Mouse (Mus musculus): ENCODE results near the gene Hmcn2.

Gene Hmcn2

DNA sequence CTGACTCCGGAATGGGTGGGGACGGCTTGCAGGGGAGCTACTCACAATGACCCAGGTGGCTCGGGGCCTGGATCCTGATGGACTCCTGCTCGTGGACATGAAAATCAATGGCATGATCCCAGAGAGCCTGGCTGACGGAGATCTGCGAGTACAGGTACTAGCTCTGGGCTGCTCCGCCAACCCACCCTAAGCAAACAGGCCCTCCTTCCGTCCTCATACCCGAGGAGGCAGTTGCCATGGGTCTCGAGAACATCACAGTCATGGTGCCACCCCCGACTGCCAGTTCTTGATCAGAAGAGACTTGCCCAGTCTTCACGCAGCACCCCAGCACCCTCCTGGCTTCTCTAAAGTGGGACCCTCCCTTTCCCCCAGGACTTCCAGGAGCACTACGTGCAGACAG, 138.8 kb downstream of the Hmcn2 start:
- no peak for TF ChIP-seq GATA4 (IDR thresholded peaks at IDR 0.05; ENCODE audit: insufficient replicate concordance, low read length)

- TF ChIP-seq GATA4 (IDR thresholded peaks at IDR 0.05; ENCODE audit: insufficient replicate concordance, low read length): no peak
Observed at GRCm38 (mm10) chr2:31453559-31454177, 139.5 kb downstream of the Hmcn2 start.

DNA sequence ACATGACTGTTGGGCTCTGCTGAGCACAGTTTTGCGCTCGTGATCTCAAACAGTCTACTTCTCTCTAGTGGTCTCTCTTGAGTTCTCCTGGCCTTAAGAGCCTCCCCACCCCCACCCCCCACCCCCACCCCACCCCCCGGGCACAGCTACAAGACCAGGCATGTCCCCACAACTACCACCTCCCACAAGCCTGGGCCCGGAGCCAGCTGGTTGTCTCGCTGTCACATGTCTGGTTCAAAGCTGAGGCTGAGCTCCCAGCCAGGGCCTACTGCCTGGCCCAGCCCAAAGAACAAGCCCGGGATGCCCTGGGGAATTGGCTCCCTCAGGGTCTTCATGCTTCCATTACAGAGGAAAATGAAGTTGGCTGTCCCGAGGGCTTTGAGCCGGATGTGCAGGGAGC, 140.1 kb downstream of the Hmcn2 start:
- TF ChIP-seq GATA4 (IDR thresholded peaks at IDR 0.05; ENCODE audit: insufficient replicate concordance, low read length): no peak

DNA sequence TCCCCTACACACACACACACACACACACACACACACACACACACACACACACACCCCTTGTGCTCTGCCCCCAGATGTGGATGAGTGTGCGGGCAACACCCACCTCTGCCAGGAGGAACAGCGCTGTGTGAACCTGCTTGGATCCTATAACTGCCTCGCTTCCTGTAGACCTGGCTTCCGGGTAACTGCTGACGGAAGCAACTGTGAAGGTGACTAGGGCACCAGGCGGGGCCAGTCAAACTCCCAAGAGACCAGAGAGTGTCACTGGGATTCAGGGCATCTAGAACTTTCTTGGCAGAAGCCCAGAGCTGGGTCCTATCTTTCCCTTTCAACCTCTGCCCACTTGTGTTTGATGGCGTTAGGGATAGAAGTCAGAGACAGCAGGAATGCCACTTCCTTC, 141.2 kb downstream of the Hmcn2 start:
- TF ChIP-seq GATA4 (IDR thresholded peaks at IDR 0.05; ENCODE audit: insufficient replicate concordance, low read length): no peak

- TF ChIP-seq GATA4 (IDR thresholded peaks at IDR 0.05; ENCODE audit: insufficient replicate concordance, low read length): no peak
Observed at GRCm38 (mm10) chr2:31458460-31458859, 144.2 kb downstream of the Hmcn2 start.

- no peak for TF ChIP-seq GATA4 (IDR thresholded peaks at IDR 0.05; ENCODE audit: insufficient replicate concordance, low read length)
Observed at GRCm38 (mm10) chr2:31458989-31459936, 145.0 kb downstream of the Hmcn2 start.

DNA sequence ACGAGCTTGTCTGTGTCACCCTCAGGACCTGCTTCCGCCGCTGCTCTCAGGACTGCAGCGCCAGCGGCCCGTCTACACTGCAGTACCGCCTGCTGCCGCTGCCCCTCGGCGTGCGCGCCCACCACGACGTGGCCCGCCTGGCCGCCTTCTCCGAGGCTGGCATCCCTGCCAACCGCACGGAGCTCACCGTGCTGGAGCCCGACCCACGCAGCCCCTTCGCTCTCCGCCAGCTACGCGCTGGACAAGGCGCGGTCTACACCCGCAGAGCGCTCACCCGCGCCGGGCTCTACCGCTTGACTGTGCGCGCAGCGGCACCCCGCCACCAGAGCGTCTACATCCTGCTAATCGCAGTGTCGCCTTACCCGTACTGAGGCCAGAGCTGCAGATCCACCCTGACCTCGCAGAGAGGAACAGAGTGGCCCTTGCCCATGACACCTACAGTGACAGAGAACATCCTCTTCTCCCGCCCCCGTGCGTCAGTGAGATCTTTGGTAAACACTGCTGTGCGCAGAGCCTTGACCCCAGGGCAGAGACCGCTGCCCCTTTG, 145.9 kb downstream of the Hmcn2 start:
- TF ChIP-seq GATA4 (IDR thresholded peaks at IDR 0.05; ENCODE audit: insufficient replicate concordance, low read length): peak; percentile 62; the same call in 1 of the 2 replicates

GRCm38 (mm10) chr2:31460920-31461319, 146.7 kb downstream of the Hmcn2 start:
- TF ChIP-seq GATA4 (IDR thresholded peaks at IDR 0.05; ENCODE audit: insufficient replicate concordance, low read length): peak; percentile 84; the same call in 1 of the 2 replicates

GRCm38 (mm10) chr2:31462051-31462450, 147.8 kb downstream of the Hmcn2 start:
- no peak for TF ChIP-seq GATA4 (IDR thresholded peaks at IDR 0.05; ENCODE audit: insufficient replicate concordance, low read length)

- peak; percentile 81 for TF ChIP-seq GATA4 (IDR thresholded peaks at IDR 0.05; ENCODE audit: insufficient replicate concordance, low read length)
Observed at GRCm38 (mm10) chr2:31463253-31463652, 149.0 kb downstream of the Hmcn2 start.

DNA sequence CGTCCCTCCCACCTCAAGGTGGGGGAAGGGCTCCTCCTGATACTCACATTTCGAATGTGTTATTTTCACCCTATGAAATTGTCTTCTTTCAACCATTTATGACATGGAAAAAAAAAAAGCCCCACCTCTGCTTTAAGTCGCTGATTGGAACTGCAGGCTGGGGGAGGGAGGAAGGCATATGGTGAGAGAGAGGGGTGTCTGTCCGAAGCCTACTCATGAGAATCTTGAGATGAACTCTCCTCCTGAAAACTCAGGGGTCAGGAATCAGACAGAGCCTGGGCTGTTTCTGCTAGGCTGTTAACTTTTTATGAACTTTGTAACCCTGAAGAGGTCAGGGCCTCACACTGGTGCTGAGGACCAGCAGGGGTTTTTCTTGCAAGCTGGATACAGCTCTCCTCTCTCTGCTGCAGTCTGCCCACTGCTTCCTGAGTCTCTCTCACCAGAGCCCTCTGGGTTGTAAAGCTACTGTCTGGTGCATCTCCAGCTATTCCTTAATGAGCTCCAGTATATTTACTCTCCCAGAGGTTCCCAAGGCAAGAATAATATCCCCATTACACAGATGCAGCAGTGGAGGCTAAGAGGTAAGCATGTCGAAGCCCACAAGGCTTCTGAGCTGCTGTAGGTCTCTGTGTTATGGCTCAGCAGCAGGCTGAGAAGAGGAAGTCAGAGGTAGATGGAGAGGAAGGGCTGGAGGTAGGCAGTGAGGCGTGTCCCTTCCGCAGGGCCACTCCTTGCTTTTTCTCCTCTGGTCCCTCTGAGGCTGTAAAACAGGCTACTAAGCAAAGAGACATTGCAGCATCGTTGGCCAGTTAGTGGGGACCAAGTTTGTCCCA, 149.7 kb downstream of the Hmcn2 start:
- no peak for TF ChIP-seq GATA4 (IDR thresholded peaks at IDR 0.05; ENCODE audit: insufficient replicate concordance, low read length)

DNA sequence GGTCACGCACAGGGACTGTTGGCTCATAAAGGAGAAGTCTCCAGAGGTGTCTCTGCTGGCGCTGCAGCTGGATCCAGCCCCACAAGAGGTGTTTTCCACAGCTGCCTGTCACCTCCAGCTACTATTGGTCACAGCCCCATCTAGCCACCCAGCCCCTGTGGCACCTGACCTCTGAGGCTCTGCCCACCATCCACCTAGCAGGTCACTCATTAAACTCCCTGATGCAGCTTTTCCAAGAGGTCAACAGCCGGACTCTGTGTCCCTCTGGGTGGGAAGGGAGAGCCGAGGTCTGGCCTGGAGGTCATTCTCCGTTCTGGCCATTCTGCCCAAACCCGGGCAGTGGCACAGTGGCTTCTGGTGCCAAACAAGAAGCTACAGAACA, 150.3 kb downstream of the Hmcn2 start:
- TF ChIP-seq GATA4 (IDR thresholded peaks at IDR 0.05; ENCODE audit: insufficient replicate concordance, low read length): no peak

DNA sequence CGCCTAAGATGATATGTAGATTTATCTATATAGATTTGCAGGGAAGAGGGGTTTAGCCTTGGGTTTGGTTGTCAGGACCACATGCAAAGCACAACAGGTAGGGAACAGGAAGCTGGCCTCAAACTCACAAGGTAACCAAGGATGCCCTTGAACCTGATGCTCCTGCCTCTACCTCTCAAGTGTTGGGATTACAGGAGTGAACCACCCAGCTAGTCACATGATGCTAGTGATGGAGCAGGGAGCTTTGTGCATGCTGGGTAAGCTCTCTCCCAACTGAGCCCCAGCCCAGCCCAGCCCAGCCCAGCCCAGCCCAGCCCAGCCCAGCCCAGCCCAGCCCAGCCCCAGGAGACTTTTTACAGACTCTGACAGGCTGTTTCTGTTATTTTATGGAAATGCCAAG, 153.2 kb downstream of the Hmcn2 start:
- TF ChIP-seq GATA4 (IDR thresholded peaks at IDR 0.05; ENCODE audit: insufficient replicate concordance, low read length): no peak

DNA sequence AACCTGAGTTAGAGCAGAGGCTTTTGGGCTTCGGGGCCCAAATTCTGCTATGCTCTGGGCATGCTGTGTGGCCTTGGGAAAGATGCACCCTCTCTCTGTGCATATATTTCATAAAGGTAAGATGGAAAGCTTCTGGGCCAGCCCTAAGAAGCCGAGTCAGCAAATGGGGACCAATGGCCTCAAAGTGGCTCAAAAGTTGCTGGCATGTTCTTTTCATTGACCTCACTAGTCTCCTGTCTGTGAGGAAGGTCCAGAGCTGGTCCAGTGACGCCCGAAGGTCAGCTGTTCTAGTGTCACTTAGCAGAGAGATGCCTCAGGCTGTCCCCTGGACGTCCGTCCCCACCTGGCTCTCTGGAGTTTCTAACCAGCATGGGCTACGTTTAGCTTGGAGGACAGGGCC, 154.6 kb downstream of the Hmcn2 start:
- TF ChIP-seq GATA4 (IDR thresholded peaks at IDR 0.05; ENCODE audit: insufficient replicate concordance, low read length): no peak

DNA sequence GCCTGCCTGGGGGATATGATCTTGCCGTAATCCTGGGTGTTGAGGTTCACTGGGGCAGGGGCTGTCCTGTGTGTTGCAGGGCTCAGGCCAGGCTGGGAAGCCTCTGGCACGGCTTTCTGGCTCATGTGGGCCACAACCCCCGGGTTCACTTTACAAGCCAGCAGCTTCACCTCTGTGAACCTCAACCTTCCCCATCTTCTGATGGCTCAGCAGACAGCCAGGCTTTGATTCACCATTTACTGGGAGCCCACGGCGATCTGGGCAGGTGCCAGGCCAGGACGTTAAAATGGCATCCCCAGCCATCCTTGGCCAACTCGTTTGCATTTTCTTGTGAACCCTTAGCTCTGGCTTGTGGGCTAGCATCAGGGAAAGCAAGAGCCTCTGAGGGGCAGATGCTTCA, 155.3 kb downstream of the Hmcn2 start:
- TF ChIP-seq GATA4 (IDR thresholded peaks at IDR 0.05; ENCODE audit: insufficient replicate concordance, low read length): no peak

Data from liver, adult (tissue).